Mouse (Mus musculus): ENCODE data around the gene Kcnd2. TPM values are rescaled to one million over a fixed set of nuclear protein-coding genes. Genes with fewer than 3 reads are reported as not detected.

Kcnd2 gene
- total and polyA plus RNA-seq, 3 experiments = not detected

DNA sequence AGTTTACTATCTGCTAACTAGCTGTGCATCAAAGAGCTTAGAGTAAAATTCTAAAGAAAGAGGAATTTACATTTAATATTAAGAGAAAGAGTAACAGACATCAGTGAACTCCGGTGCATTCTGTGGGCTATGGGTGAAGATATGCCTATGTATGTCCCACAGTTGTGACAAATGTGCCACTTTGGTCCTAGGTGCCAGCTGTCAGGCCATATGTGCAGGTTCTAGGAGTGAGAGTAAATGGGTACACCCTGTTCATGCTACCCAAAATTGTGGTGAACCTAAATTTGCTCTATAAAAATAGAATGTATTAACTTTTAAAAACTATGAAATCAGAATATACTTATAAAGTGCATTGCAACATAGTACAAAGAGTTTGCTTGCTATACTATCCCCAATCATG lies 215.8 kb downstream of the Kcnd2 start:
- no peak for TF ChIP-seq ETS1 (conservative IDR thresholded peaks at IDR 0.05; ENCODE audit: low read depth, low read length)
- TF ChIP-seq IRF4 (IDR thresholded peaks at IDR 0.05; ENCODE audit: low read depth, low read length) = no peak
- TF ChIP-seq ZMIZ1 (IDR thresholded peaks at IDR 0.05; ENCODE audit: low read depth, low read length) = no peak
- TF ChIP-seq CTCF (conservative IDR thresholded peaks at IDR 0.05 in 1 of 2, IDR thresholded peaks at IDR 0.05 in 1 of 2; ENCODE audit: low read depth in 2 of 2, low read length in 2 of 2) = no peak
- no peak for TF ChIP-seq NELFE (IDR thresholded peaks at IDR 0.05; ENCODE audit: low read depth, low read length)
- no peak for TF ChIP-seq ZKSCAN1 (IDR thresholded peaks at IDR 0.05; ENCODE audit: borderline replicate concordance, low read depth, low read length)
- no peak for TF ChIP-seq JUN (IDR thresholded peaks at IDR 0.05; ENCODE audit: insufficient read depth, low read depth, low read length)
- no peak for TF ChIP-seq CHD2 (IDR thresholded peaks at IDR 0.05; ENCODE audit: low read length)
- no peak for TF ChIP-seq RCOR1 (conservative IDR thresholded peaks at IDR 0.05; ENCODE audit: low read depth, low read length)
- TF ChIP-seq NRF1 (IDR thresholded peaks at IDR 0.05; ENCODE audit: low read depth, low read length) = no peak
- TF ChIP-seq USF2 (conservative IDR thresholded peaks at IDR 0.05; ENCODE audit: low read depth, low read length) = no peak
- no peak for TF ChIP-seq POLR2A (IDR thresholded peaks at IDR 0.05; ENCODE audit: low read depth, low read length)
- TF ChIP-seq ZC3H11A (IDR thresholded peaks at IDR 0.05; ENCODE audit: low read depth, low read length) = no peak
- no peak for TF ChIP-seq MAX (IDR thresholded peaks at IDR 0.05; ENCODE audit: low read length)
- no peak for TF ChIP-seq TBP (conservative IDR thresholded peaks at IDR 0.05; ENCODE audit: low read depth, low read length)
- Histone ChIP-seq H3K27me3 (replicated peaks) (no peaks in the 10 kb centered on the region), H3K79me2 (replicated peaks; ENCODE audit: control insufficient read depth, extremely low read depth, insufficient read depth, poor library complexity, severe bottlenecking) (no peaks in the 10 kb centered on the region), H3K4me2 (ENCODE audit: insufficient read depth, low read depth, poor library complexity, severe bottlenecking) (no peak overlapping the region), H3K9ac (ENCODE audit: insufficient read depth, low read depth) (no peak overlapping the region), H3K4me3 (replicated peaks in 1 of 3; ENCODE audit: low read depth in 2 of 3, low read length in 2 of 3, poor library complexity in 1 of 3) (no peak overlapping the region), H3K4me1 (ENCODE audit: control insufficient read depth in 1 of 2, insufficient read depth in 2 of 2) (no peaks in the 10 kb centered on the region), H3K9me3 (replicated peaks; ENCODE audit: low read length) (no peaks in the 10 kb centered on the region), H3K27ac (ENCODE audit: insufficient read depth, low read depth) (no peak overlapping the region), H3K36me3 (replicated peaks in 1 of 2; ENCODE audit: control insufficient read depth in 1 of 2, insufficient read depth in 1 of 2, low read length in 1 of 2) (no peaks in the 10 kb centered on the region)
- dilution Hi-C loops (cut with MboI; ENCODE audit: extremely low pct_ligation_motif_present, extremely low pct_unique_long_range_greater_than_20kb, low sequenced_read_pairs) (no loop called here), in situ Hi-C loops (cut with MboI; ENCODE audit: low pct_ligation_motif_present, low pct_unique_long_range_greater_than_20kb, low sequenced_read_pairs) (no loop called here)
- no peak for DNase-seq (ENCODE audit: extremely low read depth)

DNA sequence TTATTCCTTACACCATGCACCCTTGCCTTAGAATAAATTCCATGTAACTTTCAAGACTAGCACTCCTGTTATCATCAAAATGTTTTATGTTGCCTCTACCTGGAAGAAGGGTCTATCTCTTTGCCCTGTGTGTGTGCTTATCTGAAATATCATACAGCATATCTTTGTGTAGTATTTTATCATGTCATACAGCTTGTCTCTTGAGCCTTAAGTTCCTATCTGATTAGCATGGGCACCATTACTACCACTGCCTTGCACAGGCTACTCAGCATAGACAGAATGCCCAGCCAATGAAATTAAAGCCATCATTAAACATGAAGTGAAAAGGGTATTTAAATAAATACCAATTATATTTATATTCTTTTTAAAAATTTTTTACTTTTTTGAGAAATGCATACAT lies 249.4 kb downstream of the Kcnd2 start:
- no peaks in the 10 kb centered on the region for H3K27me3 ChIP-seq (replicated peaks)
- in situ Hi-C loops (cut with MboI; ENCODE audit: low pct_ligation_motif_present, low pct_unique_long_range_greater_than_20kb, low sequenced_read_pairs) = no loop called here
- no peaks in the 10 kb centered on the region for H3K9me3 ChIP-seq (replicated peaks; ENCODE audit: low read length)
- no peaks in the 10 kb centered on the region for H3K36me3 ChIP-seq (replicated peaks in 1 of 2; ENCODE audit: control insufficient read depth in 1 of 2, insufficient read depth in 1 of 2, low read length in 1 of 2)
- no peak overlapping the region for H3K27ac ChIP-seq (ENCODE audit: insufficient read depth, low read depth)
- H3K4me1 ChIP-seq (ENCODE audit: control insufficient read depth in 1 of 2, insufficient read depth in 2 of 2) = no peaks in the 10 kb centered on the region
- H3K9ac ChIP-seq (ENCODE audit: insufficient read depth, low read depth) = no peak overlapping the region
- TF ChIP-seq MYC (IDR thresholded peaks at IDR 0.05; ENCODE audit: low read depth, low read length) (no peak), PAX5 (IDR thresholded peaks at IDR 0.05; ENCODE audit: low read length) (no peak), MAZ (IDR thresholded peaks at IDR 0.05; ENCODE audit: low read depth, low read length) (no peak), ELF1 (IDR thresholded peaks at IDR 0.05; ENCODE audit: low read depth, low read length) (no peak), KAT2A (IDR thresholded peaks at IDR 0.05; ENCODE audit: insufficient replicate concordance, low read length) (no peak), MEF2A (IDR thresholded peaks at IDR 0.05; ENCODE audit: borderline replicate concordance, low read depth, low read length) (no peak), RCOR1 (conservative IDR thresholded peaks at IDR 0.05; ENCODE audit: low read depth, low read length) (no peak), ZNF384 (IDR thresholded peaks at IDR 0.05; ENCODE audit: low read depth, low read length) (no peak), TBP (conservative IDR thresholded peaks at IDR 0.05; ENCODE audit: low read depth, low read length) (no peak), MXI1 (IDR thresholded peaks at IDR 0.05; ENCODE audit: low read depth, low read length) (no peak), POLR2AphosphoS2 (IDR thresholded peaks at IDR 0.05; ENCODE audit: low read depth, low read length) (no peak), POLR2A (IDR thresholded peaks at IDR 0.05; ENCODE audit: low read depth, low read length) (no peak), BHLHE40 (IDR thresholded peaks at IDR 0.05; ENCODE audit: low read depth, low read length) (no peak), JUN (IDR thresholded peaks at IDR 0.05; ENCODE audit: insufficient read depth, low read depth, low read length) (no peak), JUND (conservative IDR thresholded peaks at IDR 0.05; ENCODE audit: low read depth, low read length) (no peak), TCF12 (IDR thresholded peaks at IDR 0.05; ENCODE audit: low read depth, low read length) (no peak)
- H3K4me2 ChIP-seq (ENCODE audit: insufficient read depth, low read depth, poor library complexity, severe bottlenecking) = no peak overlapping the region
- DNase-seq (ENCODE audit: extremely low read depth) = no peak
- H3K79me2 ChIP-seq (replicated peaks; ENCODE audit: control insufficient read depth, extremely low read depth, insufficient read depth, poor library complexity, severe bottlenecking) = no peaks in the 10 kb centered on the region
- no peak overlapping the region for H3K4me3 ChIP-seq (replicated peaks in 1 of 3; ENCODE audit: low read depth in 2 of 3, low read length in 2 of 3, poor library complexity in 1 of 3)
- dilution Hi-C loops (cut with MboI; ENCODE audit: extremely low pct_ligation_motif_present, extremely low pct_unique_long_range_greater_than_20kb, low sequenced_read_pairs) = no loop called here

Data from CH12.LX (cell line).